Mouse (Mus musculus): ENCODE results near the gene Zc3h15.

GRCm38 (mm10) chr2:83702411-83702810 lies 58.2 kb downstream of the Zc3h15 start:
- no peak for TF ChIP-seq POLR2A (IDR thresholded peaks at IDR 0.05; ENCODE audit: control insufficient read depth in 1 of 2, insufficient read depth in 1 of 2, low read depth in 1 of 2, low read length in 2 of 2, poor library complexity in 1 of 2)
- no peak for TF ChIP-seq SMC3 (IDR thresholded peaks at IDR 0.05; ENCODE audit: low read depth, low read length)
- TF ChIP-seq NRF1 (IDR thresholded peaks at IDR 0.05; ENCODE audit: insufficient read depth, low read depth, low read length, poor library complexity, severe bottlenecking): no peak
- TF ChIP-seq CTCF (IDR thresholded peaks at IDR 0.05 in 2 of 3, conservative IDR thresholded peaks at IDR 0.05 in 1 of 3; ENCODE audit: control insufficient read depth in 1 of 3, insufficient read depth in 1 of 3, low read depth in 2 of 3, low read length in 3 of 3, poor library complexity in 1 of 3, severe bottlenecking in 1 of 3): no peak
- no peak for TF ChIP-seq EP300 (IDR thresholded peaks at IDR 0.05; ENCODE audit: low read depth in 1 of 2, low read length in 2 of 2)
- no peak for TF ChIP-seq POLR2AphosphoS5 (IDR thresholded peaks at IDR 0.05; ENCODE audit: borderline replicate concordance, low read depth, low read length)
- TF ChIP-seq MXI1 (IDR thresholded peaks at IDR 0.05; ENCODE audit: low read depth, low read length): no peak
- TF ChIP-seq USF1 (IDR thresholded peaks at IDR 0.05; ENCODE audit: low read depth, low read length): no peak
- no peak for TF ChIP-seq JUND (IDR thresholded peaks at IDR 0.05; ENCODE audit: low read depth, low read length)
